In the genomic region with DNA sequence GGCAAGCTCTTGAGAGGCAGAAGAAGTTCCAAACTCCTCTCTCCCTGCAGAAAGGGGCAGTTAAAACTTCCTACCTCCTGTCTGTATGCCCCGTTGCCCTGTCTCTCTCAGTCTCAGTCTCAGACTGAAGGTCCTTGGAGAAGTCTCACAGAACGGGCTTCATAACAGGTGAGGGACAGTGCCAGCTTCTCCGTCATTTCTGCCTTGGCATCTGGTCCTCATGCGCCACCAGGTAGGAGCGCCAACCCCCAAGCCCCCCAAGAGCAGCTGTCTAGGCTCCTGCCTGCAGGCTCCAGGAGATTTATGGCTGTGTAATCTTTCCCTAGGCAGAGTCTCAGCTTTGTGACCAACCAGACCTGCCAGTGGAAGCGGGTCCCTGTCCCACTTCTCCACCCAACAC, we compare ENCODE assay signal across 18 mouse cellular contexts. TPM values are rescaled to one million over a fixed set of nuclear protein-coding genes. Genes with fewer than 3 reads are reported as not detected.
DNase-seq lines count a peak whose midpoint lies in the region; ATAC-seq lines count a peak whose summit lies in the region.
"Had no signal": no experiment of that assay in that cellular context is flagged by ENCODE, and none has a peak within 500 bp of the region (broad histone marks: within the 10 kb centered on the region; RNA-seq: fewer than 3 reads in every experiment).

No protein-coding gene starts in this region.

- no peak overlapping the region for H3K4me2 ChIP-seq in kidney, embryonic 14.5 days (replicated peaks; ENCODE audit: low read depth, low read length)
- no peak overlapping the region for H3K4me2 ChIP-seq in midbrain, embryonic 11.5 days
- H3K4me2 ChIP-seq: embryonic facial prominence, embryonic 13.5 days had no signal

- no peaks in the 10 kb centered on the region; the same call in 1 of the 2 replicates for H3K27me3 ChIP-seq in kidney, embryonic 14.5 days (ENCODE audit: control insufficient read depth, insufficient read depth, low read length)
- peaks cover 3% of the 10 kb centered on the region; the same call in 1 of the 2 replicates for H3K27me3 ChIP-seq in midbrain, embryonic 10.5 days (ENCODE audit: low read depth, poor library complexity, severe bottlenecking)
- H3K27me3 ChIP-seq in midbrain, embryonic 11.5 days (ENCODE audit: control insufficient read depth, insufficient read depth, low read length): no peaks in the 10 kb centered on the region
- H3K27me3 ChIP-seq: Patski had no signal

- peaks cover 42% of the 10 kb centered on the region for H3K4me1 ChIP-seq in kidney, embryonic 14.5 days (ENCODE audit: control insufficient read depth, insufficient read depth, low read length)
- peaks cover 78% of the 10 kb centered on the region for H3K4me1 ChIP-seq in midbrain, embryonic 10.5 days
- H3K4me1 ChIP-seq in midbrain, embryonic 11.5 days (ENCODE audit: control insufficient read depth, insufficient read depth, low read length): peaks cover 30% of the 10 kb centered on the region

- no peaks in the 10 kb centered on the region for H3K9me3 ChIP-seq in kidney, embryonic 14.5 days (ENCODE audit: control insufficient read depth, low read length)
- H3K9me3 ChIP-seq in midbrain, embryonic 10.5 days (replicated peaks): no peaks in the 10 kb centered on the region
- no peaks in the 10 kb centered on the region for H3K9me3 ChIP-seq in midbrain, embryonic 11.5 days (ENCODE audit: control insufficient read depth, low read length)
- H3K9me3 ChIP-seq: embryonic facial prominence, embryonic 13.5 days; megakaryocyte, embryonic 14.5 days had no signal

- peak; percentile 91 for DNase-seq in heart, adult 11 months
- no peak for DNase-seq in heart, postnatal 14 days
- no peak for DNase-seq in kidney, adult 11 months
- no peak for DNase-seq in midbrain, embryonic 10.5 days (ENCODE audit: low spot score)
- DNase-seq in midbrain, embryonic 11.5 days (ENCODE audit: low spot score, missing footprints): no peak
- DNase-seq in spleen, postnatal 4 days (ENCODE audit: low spot score in 2 of 2): no peak
- no peak for DNase-seq in thymus, postnatal 36 days
- DNase-seq: cerebellum, adult 11 months; right cerebral cortex, adult 18-20 months had no signal

- H3K9ac ChIP-seq in kidney, embryonic 14.5 days (ENCODE audit: low read depth, low read length): no peak overlapping the region
- H3K9ac ChIP-seq in midbrain, embryonic 11.5 days (ENCODE audit: low read length): no peak overlapping the region
- H3K9ac ChIP-seq: embryonic facial prominence, embryonic 13.5 days; liver, embryonic 14.5 days had no signal

- no peak overlapping the region for H3K4me3 ChIP-seq in kidney, embryonic 14.5 days (ENCODE audit: low read length)
- H3K4me3 ChIP-seq in midbrain, embryonic 10.5 days: no peak overlapping the region
- no peak overlapping the region for H3K4me3 ChIP-seq in midbrain, embryonic 11.5 days (ENCODE audit: low read depth, low read length)
- H3K4me3 ChIP-seq: embryonic facial prominence, embryonic 13.5 days; megakaryocyte, embryonic 14.5 days had no signal

- 81% methylated on average over 6 of the region's 6 CpGs for WGBS in kidney, embryonic 14.5 days
- 89% methylated on average over 6 of the region's 6 CpGs for WGBS in midbrain, embryonic 10.5 days
- 96% methylated on average over 6 of the region's 6 CpGs for WGBS in midbrain, embryonic 11.5 days

- H3K27ac ChIP-seq in kidney, embryonic 14.5 days (ENCODE audit: low read depth, low read length): peak overlapping the region; percentile 44; the same call in 1 of the 2 replicates
- peak overlapping the region; percentile 25; the same call in 1 of the 2 replicates for H3K27ac ChIP-seq in midbrain, embryonic 10.5 days (replicated peaks)
- H3K27ac ChIP-seq in midbrain, embryonic 11.5 days (ENCODE audit: low read depth, low read length): no peak overlapping the region
- H3K27ac ChIP-seq: embryonic facial prominence, embryonic 13.5 days; liver, embryonic 14.5 days had no signal

- intact Hi-C loops in heart, postnatal 14 days (cut with DNase I): no loop called here

- no peak for ATAC-seq in kidney, embryonic 14.5 days (ENCODE audit: low FRiP score, low TSS enrichment)
- no peak for ATAC-seq in midbrain, embryonic 11.5 days (ENCODE audit: low FRiP score)
- ATAC-seq: Patski had no signal

- no peaks in the 10 kb centered on the region for H3K36me3 ChIP-seq in kidney, embryonic 14.5 days (ENCODE audit: control insufficient read depth, insufficient read depth, low read length)
- no peaks in the 10 kb centered on the region for H3K36me3 ChIP-seq in midbrain, embryonic 10.5 days
- H3K36me3 ChIP-seq in midbrain, embryonic 11.5 days (ENCODE audit: control insufficient read depth, insufficient read depth, low read length): 0 out of 2 replicates have a peak, but pooled peaks cover 2% of the 10 kb centered on the region
- H3K36me3 ChIP-seq: embryonic facial prominence, embryonic 13.5 days had no signal

RNA-seq across cellular contexts. Expression of gene Golt1a, which starts 58.8 kb away (rescaled TPM):
- not detected for total RNA-seq in heart, postnatal 14 days (2021)
- 2.6 and 6.1 TPM in 2 replicates for polyA plus RNA-seq in kidney, embryonic 14.5 days (2014; fragmentation: Nextera tagmentation; extraction: Ambion mirVana)
- not detected in 2 replicates for polyA plus RNA-seq in midbrain, embryonic 10.5 days (2016; fragmentation: Nextera tagmentation; extraction: Ambion mirVana)
- polyA plus RNA-seq in midbrain, embryonic 11.5 days (2014; fragmentation: Nextera tagmentation; extraction: Ambion mirVana): not detected in 2 replicates
- total RNA-seq: hematopoietic stem cell, adult 5-6 weeks; layer of hippocampus, adult 8-10 months had no signal
- polyA plus RNA-seq: embryonic facial prominence, embryonic 13.5 days; forebrain, embryonic 11.5 days; spleen, adult 2 months had no signal
